Mouse (Mus musculus) kidney, postnatal 25 days (tissue): ENCODE data around the gene Nes.

ENCODE experiments used
- DNase-seq, 2 experiments: peaks; one replicate each; pipeline ENCODE4 v3.0.0; 2021; ENCODE audit warnings: mixed read lengths in 2 of 2

Nes gene

GRCm38 (mm10) chr3:87951946-87952345 lies 18.9 kb upstream of the Nes start:
- no peak for DNase-seq

GRCm38 (mm10) chr3:87952440-87952839 lies 18.4 kb upstream of the Nes start:
- no peak for DNase-seq

GRCm38 (mm10) chr3:87958056-87958455 lies 12.8 kb upstream of the Nes start:
- DNase-seq, result no peak

- no peak for DNase-seq
Observed at GRCm38 (mm10) chr3:87958476-87958875, 12.4 kb upstream of the Nes start.

- DNase-seq, result no peak
Observed at GRCm38 (mm10) chr3:87958967-87959366, 11.9 kb upstream of the Nes start.

- DNase-seq, result no peak
Observed at GRCm38 (mm10) chr3:87959371-87959770, 11.5 kb upstream of the Nes start.

- no peak for DNase-seq
Observed at GRCm38 (mm10) chr3:87960191-87960585, 10.7 kb upstream of the Nes start.

GRCm38 (mm10) chr3:87960586-87961191 lies 10.2 kb upstream of the Nes start:
- peak; percentile 92 to 95 for DNase-seq

GRCm38 (mm10) chr3:87970184-87970938 lies 517 bp upstream of the Nes start:
- peak; percentile 56 to 72 for DNase-seq

- DNase-seq, result no peak
Observed at GRCm38 (mm10) chr3:87971489-87972202, 768 bp downstream of the Nes start.

- no peak for DNase-seq
Observed at GRCm38 (mm10) chr3:87972203-87972664, 1.4 kb downstream of the Nes start.

- no peak for DNase-seq
Observed at GRCm38 (mm10) chr3:87972776-87973175, 1.9 kb downstream of the Nes start.

GRCm38 (mm10) chr3:87973593-87974380 lies 2.9 kb downstream of the Nes start:
- no peak for DNase-seq

GRCm38 (mm10) chr3:87974381-87974987 lies 3.6 kb downstream of the Nes start:
- DNase-seq, result no peak

GRCm38 (mm10) chr3:87979493-87979892 lies 8.6 kb downstream of the Nes start:
- no peak for DNase-seq

GRCm38 (mm10) chr3:87980085-87980484 lies 9.2 kb downstream of the Nes start:
- DNase-seq, result no peak

- DNase-seq, result no peak
Observed at GRCm38 (mm10) chr3:87980728-87981127, 9.8 kb downstream of the Nes start.

- DNase-seq, result no peak
Observed at GRCm38 (mm10) chr3:87981214-87981760, 10.4 kb downstream of the Nes start.

GRCm38 (mm10) chr3:87981894-87982835 lies 11.3 kb downstream of the Nes start:
- peak; percentile 74 to 88 for DNase-seq

GRCm38 (mm10) chr3:87982836-87983601 lies 12.1 kb downstream of the Nes start:
- DNase-seq, result peak; percentile 65 to 88
